Mouse (Mus musculus): ENCODE measurements around the gene Tmem151b.

DNA sequence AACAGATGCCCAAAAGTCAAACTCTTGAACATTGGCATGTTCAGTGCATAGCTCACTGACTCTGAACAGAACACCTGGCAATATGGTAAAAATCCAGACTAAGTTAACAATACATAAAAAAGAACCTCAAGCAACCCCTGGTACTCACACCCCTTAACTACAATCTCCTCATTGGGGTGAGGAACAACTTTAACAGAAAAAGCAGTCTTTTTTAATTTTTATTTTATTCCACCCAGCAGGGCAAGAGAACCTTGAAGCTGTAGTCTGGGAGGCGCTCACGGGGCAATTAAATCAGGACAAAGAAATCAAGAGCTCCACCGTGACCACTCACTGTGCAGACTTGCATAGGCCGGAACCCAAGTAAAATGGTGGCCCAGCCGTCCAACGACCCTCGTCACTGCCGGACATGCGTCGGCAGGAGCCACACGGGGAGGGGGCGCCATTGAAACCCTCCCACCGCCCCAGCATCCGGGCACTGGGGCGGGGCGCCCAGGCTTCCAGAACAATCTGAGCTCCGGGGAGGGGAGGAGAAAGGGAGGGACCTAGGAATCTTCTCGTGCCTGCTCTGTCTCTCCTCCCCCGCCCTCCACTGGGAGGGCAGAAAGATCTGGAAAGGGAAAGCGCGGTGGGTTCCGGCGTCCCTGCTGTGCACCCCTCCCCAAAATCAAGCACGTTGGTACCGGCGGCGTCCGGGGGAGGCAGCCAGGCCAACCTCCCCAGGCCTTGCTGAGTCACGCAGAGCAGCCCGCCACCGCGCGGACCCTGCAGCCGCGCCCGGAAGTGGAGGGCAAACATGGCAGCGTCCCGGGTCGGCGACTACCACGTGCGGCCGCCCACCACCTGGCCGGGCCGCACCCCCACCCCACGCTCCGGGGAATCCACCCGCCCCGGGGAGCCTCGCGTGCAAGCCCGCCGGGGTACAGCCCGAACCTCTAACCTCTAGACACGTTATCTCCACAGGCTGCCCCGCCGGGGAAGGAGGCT, 22.9 kb upstream of the Tmem151b start:
- TF ChIP-seq CTCF (IDR thresholded peaks at IDR 0.05; ENCODE audit: insufficient read depth, low read depth, low read length) (no peak), POLR2A (IDR thresholded peaks at IDR 0.05; ENCODE audit: insufficient read depth, low read depth, low read length) (no peak; the same call in 1 of the 2 replicates)
